Mouse (Mus musculus) skeletal muscle tissue, adult 2 months (tissue): ENCODE measurements at regions not wholly inside any gene's neighbourhood (a gene's known extent, or its start where the extent isn't known, plus 50 kb on each side); places are given as distances from the start of the nearest gene placed in this dataset.

ENCODE experiments used
- DNase-seq: peaks from one replicate; pipeline ENCODE4 v3.0.0-alpha.2; 2012; ENCODE audit warnings: low read depth, low spot score

DNA sequence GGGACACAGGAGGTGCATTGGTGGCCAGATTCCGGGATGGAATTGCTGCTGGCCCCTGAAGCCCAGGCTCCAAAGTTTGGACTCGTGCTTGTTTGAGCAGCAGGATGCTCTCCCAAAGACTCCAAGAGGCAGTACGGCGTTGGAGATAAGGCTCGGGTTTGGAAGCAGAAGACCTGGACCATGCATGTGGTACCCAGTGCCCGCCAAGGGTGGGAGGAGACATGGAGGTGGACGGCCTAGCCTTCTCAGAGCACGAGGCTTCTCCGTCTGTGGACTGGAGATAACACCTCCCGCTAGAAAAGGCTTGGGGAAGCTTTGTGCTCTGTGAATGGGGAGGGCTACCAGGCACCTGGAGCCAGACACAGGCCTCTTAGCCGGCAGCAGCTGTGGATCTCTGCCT lies 271.7 kb downstream of the Rps6kc1 start:
- no peak for DNase-seq

DNA sequence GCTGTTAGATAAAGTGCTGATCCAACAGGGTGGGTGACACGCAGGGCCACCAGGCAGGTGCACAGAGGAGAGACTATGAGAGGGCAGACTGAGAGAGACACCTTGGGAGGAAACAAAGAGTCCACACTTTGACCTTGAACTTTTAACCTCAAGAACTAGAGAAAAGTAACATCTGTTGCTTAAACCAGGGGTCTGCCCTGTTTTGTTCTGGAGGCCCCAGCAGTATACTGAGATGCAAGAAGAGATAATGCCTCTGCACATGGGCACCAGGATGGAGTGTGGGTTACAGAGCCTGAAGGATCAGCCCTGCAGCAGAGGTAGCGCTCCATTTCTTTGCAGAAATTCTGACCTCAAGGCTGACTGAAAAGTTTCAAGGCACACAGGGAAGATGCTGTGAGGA lies 276.6 kb downstream of the Rps6kc1 start:
- DNase-seq = no peak

DNA sequence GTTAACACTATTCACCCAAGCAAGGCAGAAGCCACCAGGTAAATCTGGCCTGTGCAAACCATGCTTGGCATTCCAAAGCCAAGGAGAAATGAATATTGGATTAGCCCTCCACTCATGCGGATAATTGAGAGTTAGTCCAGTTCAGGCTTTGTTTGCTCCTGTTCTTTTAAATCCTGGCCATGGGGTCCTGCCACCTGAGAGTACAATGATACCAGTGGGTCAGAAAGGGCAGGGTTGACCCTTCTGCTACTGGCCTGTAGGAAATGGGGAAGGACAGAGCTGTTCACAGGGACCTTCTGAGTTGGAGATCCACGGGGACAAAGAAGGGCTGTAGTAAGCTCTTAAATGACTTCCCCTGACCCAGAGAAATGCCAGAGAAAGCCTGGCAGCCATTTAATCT lies 279.9 kb downstream of the Rps6kc1 start:
- no peak for DNase-seq

- no peak for DNase-seq
Observed at GRCm38 (mm10) chr1:190630193-190630592, 281.4 kb downstream of the Rps6kc1 start.

GRCm38 (mm10) chr1:190623916-190624315 lies 287.7 kb downstream of the Rps6kc1 start:
- no peak for DNase-seq

DNA sequence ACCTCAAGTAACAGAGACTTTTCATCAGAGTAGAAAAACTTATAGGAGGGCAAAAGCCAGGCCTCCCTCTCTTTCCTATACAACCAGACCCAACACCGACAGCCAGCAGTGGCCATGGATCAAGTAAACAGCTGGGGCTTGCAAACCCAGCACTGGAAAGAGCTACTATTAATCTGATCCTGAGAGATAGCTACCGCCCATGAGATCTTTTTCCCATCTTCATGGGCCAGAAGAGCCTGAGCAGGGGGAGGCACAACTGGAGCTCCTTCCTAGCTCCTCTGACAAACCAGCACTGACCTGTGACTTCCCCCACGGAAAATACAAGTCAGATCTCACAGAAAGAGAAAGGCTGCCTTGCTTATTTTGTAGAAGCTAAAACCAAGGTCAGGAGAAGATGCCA lies 311.1 kb downstream of the Rps6kc1 start:
- DNase-seq = no peak

GRCm38 (mm10) chr1:190599622-190600021 lies 311.9 kb downstream of the Rps6kc1 start:
- no peak for DNase-seq

DNA sequence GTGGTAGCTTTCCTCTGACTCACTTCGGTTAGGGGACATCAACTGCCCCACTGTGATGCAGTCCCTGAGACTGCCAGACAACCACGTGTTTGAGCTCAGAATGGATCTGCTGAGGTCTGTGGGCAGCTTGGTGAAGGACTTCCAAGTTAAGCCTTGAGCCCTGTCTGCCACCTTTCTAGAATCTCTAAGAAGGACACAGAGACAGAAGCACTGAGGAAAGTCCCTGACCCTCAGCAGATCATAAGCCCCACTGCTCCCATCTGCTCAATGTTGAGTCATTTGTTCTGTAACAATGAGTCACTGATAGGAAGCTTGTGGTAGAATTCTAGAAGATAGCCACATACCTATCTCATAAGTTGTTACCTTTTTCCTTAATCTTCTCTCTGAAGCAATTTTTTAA lies 315.4 kb downstream of the Rps6kc1 start:
- DNase-seq = no peak

DNA sequence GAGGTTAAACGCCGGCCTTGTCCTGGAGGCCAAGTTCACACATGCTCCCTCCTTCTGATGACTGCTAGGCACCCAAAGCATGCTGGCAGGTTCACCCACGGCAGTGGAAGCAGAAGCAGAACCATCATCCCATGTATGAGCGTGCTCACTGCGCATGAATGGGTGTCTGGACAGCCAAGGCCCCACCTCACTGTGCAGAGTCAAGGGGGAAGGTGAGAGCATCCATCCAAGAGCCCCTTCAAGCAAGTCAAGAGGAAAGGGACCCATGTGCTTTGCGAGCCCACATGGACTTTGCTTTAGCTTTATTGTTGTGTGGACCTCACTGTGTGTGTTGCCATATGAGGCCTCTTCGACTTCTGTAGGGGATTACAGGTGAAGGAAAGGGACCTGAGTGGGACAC lies 319.9 kb downstream of the Rps6kc1 start:
- no peak for DNase-seq

- DNase-seq = no peak
Observed at GRCm38 (mm10) chr1:190589586-190589985, 322.0 kb downstream of the Rps6kc1 start.

DNA sequence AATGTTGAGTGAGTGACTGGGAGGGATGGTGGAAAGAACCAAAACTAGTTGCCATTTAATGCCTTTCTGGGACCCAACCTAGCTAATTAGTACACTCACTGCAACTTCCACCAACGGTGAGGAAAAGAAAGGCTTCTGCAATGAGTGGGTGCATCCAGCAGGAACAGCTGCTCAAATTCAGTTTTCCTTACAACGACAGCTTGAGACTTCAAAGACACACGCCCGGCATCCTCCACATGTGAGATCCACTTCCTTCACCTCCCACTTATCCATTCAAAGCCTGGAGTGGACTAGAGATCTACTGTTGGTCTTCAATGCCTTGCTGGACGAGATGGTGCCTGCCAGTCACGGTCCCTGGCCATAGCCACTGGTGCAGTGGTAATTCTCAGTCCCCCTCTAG lies 328.3 kb downstream of the Rps6kc1 start:
- no peak for DNase-seq

DNA sequence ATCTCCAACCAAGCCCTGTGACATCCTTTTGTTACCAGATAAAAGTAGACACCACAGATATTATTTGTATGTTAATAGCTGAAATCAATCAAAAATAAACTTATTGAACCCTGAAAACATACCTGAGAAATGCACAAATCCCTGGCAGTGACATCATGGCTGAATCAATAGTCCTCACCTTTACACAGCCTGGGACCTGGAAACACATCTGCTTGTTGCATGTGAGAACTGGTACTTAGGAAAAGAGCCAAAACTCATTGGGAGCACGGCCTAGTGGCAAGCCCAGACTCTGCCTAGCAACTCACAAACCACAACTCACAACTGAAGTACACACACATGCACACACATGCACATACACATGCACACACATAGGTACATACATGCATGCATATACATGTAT lies 330.9 kb downstream of the Rps6kc1 start:
- DNase-seq = no peak

DNA sequence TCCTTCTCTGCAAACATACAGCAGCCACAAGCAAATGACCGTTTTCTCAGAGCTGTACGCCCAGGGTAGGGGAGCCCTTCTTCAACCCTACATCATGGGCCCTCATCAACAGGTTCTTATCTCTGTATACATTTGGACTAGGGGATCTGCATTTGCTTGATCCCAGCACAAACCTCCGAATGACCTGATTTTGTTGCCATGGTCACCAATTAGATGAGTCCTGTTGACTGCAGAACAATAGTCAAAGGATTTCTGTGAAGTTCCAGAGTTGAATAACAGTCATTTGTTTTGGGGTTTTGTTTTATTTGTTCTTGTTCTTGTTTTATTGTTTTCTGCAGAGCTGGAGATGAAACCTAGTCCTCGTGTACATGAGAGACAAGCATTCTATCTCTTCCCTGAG lies 340.6 kb downstream of the Rps6kc1 start:
- no peak for DNase-seq

GRCm38 (mm10) chr1:190570563-190570962 lies 341.0 kb downstream of the Rps6kc1 start:
- no peak for DNase-seq

- DNase-seq = no peak
Observed at GRCm38 (mm10) chr1:190566744-190567143, 344.8 kb downstream of the Rps6kc1 start.

- no peak for DNase-seq
Observed at GRCm38 (mm10) chr1:190562865-190563457, 348.6 kb downstream of the Rps6kc1 start.

- no peak for DNase-seq
Observed at GRCm38 (mm10) chr1:190560086-190560485, 351.5 kb downstream of the Rps6kc1 start.

DNA sequence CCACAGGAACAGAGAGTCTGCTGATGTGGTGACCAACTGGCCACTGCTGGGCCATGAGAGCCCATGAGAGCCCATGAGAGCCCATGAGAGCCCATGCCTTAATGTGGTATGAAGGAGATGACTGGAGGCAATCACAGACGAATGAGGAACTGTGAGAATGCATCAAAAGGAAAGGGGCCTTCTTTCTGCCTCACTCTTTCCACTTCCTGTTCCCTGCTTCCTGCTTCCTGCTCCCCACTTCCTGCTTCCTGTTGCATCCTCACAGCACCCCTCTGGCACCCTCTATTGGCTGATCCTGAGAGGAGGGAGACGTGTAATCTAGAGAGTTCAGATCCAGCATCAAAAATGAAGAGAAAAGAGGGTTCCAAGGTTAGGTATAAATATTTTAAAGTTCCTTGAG lies 369.7 kb downstream of the Rps6kc1 start:
- no peak for DNase-seq

DNA sequence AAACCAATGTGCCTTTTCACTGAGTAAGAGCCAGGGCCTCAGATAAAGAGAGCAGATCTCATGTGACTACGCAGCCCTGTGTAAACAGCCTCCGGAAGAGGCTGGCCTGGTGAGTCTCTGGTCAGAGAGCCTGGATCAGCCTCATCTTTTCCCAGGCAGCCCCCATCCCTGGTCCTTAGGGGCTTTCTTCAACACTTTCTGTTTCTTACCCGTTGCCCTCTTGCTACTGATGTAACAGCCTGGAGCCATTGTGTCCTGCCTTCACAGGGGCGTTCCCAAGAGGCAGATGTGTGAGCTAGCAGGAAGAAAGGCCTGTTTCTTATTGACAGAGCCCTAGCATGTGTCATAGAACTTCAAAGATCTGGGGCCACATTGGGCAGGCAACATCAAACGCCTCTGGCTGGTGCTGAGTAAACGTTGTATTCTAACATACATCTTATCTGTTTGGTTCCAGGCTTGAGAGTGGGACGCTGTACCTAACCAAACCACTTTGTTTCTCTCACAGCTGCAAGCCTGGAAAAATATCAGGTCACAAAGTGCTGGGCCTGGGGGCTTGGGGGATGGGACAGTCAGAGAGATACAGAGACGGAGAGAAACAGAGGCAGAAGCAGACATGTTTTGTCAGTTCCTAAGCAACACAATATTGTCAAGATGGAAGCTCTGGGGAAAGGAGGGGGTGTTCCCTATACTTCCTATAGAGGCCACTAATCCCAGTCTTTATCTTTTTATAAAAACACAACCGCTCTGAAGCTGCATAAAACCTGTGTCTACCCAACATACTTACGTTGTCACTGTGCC lies 362.6 kb upstream of the Prox1 start:
- no peak for DNase-seq

DNA sequence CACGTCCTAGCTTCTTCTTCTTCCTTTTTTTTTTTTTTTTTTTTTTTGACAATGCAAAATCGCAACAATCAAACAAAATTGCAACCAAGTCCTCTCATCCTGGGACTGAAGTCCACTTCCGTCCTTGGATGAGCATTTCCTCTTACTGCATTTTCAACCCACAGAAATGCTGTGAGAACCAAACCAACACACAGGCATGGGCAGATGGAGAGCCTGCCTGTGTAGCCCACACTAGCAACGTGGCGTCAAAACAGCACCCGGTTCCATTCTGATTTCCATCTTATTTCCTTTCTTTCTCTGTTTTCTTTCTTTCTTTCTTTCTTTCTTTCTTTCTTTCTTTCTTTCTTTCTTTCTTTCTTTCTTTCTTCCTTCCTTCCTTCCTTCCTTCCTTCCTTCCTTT lies 360.7 kb upstream of the Prox1 start:
- DNase-seq = no peak

GRCm38 (mm10) chr1:190530079-190530478 lies 359.6 kb upstream of the Prox1 start:
- DNase-seq = no peak

DNA sequence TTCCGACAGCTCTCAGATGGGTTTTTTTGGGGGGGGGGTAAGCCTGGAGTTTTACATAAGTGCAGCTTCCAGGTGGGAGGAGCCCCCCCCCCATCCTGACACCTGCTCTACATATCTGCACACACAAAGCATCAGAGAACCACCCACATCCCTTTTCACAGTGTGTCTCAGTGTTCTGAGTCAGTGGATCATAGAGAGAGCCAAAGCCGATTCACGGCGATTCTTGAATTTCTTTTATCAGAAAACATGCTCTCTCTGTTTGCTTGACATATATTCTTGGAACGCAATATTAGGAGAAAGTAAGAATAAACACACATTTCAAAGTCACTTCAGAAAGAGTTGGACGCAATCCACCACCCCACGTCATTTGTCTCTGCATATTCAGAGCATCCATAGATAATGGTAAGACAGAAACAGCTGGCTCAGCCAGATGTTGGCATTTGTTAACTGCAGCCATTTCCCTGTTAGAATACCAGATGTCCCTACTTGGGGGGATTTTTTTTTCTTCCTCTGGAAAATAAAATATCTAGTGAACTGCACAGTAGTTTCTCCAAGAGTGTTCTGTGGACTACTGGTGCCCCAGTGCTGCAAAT lies 357.1 kb upstream of the Prox1 start:
- no peak for DNase-seq

DNA sequence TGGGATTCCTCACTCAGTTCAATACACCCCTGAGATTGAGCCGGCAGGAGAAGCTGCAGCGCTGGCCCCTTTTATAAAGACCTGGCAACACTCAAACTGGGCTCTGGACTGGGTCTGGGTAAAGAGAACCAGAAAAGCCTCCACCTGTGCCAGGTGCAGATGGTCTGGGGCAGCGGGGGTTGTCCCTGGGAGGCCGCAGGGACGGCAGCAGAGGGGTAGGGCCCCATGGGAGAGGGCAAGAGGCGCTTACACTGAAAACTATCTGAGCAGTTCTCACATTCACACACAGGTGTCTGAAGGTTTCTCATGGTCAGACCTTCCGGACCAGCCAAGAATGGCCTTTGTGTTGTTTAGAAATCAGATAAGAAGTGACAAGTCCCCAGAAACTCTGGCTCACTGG lies 356.1 kb upstream of the Prox1 start:
- DNase-seq = no peak
